Mouse (Mus musculus): Measurements from ENCODE around the gene Ak5.
"Not testable (repeated sequence)": the region's sequence is repeated elsewhere in the genome, so short reads cannot be mapped to it uniquely, and the experiment has no call there.

Gene Ak5

DNA sequence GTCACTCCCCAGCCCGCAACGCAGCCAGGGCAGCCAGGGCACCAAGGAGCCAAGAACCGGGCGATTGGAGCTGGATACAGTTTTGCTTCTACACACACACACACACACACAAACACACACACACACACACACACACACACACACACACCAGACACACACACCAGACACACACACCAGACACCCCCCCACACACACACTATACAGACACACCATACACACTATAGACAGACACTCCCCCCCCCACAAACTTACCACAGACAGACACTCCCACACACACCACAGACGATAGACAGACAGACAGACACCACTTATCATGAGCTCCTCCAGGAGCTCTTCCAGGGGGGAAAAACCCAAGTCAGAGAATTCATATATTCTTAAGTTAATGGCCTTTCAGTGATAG, at the start of gene Ak5:
Gene Ak5, minus strand, starts transcription at position 122 of the 400 bp plus-strand sequence.
- DNase-seq: no peak

DNA sequence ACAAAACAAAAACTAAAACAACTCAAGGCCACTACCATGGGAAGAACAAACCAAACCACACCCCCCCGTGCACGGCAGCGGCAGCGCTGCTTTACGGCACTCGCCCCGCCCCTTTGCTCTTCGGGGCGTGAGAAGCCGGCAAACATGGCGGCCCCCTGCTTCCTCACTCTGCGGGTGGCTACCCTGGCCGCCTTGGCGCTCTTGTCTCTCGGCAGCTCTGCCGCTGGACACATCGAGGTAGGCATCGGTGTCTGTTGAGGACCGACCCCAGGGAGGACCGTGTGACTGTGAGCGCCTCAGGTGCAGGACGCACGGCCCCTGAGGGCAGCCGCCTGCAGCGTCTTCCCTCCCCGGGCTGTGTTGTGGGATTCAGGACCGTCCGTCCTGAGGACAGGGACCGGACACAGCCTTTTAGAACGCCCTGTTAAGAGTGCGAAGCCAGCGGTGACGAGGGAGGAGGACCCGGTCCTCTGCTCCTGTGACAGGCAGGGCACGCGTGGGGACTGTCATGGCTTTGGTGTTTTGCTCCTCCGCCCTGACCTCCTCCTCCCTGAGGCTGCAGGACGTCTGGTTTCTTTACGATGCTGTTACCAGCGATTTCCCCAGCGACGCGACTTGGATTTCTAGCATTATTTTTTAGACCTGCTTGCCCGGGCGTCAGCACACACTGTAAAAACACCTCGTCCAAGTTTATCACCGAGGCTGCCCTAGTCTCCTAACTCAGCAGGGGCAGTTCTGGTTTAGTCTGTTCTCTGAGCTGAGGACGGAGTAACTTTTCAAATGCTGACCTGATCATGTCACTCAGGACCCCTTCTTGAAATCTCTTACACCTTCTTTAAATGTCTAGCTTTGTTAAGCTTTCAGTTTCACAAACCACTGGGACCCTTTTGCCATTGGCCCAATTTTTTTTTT, 46.1 kb upstream of the Ak5 start, which contains the start of gene Pigk:
Gene Pigk, plus strand, starts transcription at position 110 of the 912 bp plus-strand sequence.
- peak; percentile 94 to 95 for DNase-seq

DNA sequence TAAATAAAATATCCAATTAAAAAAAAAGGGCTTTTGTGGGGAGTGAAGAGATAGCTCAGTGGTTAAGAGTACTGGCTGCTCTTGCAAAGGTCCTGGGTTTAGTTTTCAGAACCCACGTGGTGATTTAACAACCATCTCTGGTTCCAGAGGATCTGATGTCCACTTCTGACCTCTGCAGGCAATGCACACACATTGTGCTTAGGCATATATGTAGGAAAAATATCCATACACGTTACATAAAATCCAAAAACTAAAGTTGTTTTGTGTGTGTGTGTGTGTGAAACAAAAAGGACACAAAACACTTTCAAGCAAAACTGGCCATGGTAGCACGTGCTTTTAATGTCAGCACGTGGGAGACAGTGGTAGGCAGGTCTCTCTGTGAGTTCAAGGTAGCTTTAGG, 44.8 kb upstream of the Ak5 start:
- DNase-seq: no peak

DNA sequence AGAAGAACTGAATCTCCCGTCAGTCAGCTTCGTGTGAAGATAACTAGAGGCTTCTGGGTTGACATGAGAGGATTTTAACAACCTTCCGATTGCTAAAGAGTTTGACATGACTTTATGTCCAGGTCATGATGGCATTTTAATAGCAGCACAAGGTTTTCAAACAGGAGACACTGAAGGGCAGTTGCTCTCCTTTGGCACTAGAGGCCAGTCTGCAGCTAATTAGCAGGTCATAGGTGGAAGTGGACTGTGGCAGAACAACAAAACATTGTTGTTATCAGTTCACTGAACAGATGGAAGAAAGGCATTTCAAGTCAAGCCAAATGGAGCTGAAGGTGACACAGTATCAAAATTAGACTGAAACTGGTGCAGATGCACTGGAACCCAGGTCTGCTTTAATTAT, 41.8 kb upstream of the Ak5 start:
- no peak for DNase-seq

DNA sequence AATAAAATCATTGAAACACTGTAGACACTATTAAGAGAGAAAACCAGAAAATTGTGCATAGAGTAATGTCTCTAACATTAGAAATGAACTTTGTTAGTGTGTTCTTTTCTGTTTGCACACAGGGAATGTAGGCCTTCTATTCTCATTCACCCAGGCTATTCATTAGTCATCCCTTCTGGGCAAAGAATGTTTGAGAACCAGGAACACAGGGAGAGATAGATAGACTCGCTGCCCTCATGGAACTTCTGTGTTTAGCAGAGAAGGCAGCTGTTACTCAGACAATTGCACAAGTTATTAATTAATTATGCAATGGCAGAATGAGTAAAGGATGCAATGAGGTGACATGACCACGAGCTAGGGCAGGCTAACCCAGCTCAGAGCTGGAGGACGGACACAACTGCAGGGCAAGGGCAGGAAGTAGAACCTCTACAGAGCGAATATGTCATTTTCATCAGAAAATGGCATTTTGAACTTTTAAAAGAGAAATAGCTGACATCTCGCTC, 39.2 kb upstream of the Ak5 start:
- no peak for DNase-seq

DNA sequence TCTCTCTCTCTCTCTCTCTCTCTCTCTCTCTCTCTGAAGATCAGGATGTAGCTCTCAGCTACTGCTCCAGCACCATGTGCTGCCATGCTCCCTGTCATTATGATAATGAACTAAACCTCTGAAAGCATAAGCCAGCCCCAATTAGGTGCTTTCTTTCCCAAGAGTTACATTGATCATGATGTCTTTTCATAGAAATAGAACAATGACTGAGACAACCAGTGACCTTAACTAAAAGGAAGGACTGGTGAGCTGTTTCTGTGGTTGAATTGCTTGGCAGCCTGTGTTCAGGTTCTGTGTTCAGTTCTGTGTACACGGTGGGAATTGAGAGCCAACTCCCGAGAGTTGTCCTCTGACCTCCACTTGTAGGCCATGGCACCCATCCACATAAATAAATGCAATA, 38.7 kb upstream of the Ak5 start:
- DNase-seq: no peak

DNA sequence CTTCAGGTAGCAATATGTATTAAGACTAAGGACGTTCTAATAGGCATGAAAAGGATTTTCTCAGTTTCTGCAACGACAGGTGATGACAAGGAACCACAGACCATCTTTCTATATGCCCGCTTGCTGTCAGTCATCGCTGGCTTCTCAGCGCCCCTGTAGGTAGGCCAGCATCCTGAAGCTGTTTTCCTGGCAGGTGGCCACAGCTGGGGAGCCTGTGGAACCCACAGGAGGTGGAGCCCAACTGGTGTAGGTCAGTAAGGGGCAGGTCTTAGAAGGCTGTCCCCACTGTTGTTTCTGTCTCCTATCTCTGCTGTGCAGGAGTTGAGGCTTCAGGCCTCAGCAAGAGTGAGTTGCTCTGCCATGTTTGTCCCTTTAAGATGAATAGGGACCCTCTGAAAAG, 37.7 kb upstream of the Ak5 start:
- DNase-seq: no peak

DNA sequence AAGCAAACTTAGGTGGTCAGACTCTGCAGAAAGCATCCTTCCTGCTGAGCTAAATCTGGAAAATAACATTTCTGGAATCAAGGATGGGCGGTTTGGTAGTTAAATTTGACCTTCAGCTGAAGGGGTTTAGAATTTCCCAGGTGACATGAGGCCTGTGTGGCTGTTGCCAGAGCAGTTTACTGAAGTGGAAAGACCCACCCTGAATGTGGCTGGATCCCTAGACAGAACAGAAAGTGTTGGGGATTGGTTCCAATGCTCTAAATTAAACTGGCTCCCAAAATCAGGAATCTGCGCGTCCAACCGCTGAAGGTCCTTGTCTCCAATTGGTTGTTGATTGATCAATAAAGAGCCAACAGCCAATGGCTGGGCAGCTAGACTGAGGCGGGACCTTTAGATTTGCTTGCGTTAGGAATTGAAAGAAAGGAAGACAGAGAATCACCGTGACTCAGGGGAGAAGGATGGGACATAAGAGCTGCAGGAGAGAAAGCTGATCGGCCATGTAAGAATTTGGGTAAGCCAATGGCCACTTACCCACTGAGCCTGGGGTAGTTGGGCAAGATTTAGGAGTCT, 34.2 kb upstream of the Ak5 start:
- DNase-seq: no peak

DNA sequence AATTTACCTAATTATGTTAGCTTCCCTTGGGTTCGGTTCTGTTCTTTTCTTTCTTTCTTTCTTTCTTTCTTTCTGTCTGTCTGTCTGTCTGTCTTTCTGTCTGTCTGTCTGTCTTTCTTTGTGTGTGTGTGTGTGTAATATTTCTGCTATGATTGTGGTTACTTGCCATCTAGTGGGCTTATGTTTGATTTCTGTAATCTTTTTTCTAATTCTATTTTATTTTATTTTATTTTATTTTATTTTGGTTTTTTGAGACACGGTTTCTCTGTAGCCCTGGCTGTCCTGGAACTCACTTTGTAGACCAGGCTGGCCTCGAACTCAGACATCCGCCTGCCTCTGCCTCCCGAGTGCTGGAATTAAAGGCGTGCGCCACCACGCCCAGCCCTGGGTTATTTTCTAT, 33.4 kb upstream of the Ak5 start:
- DNase-seq: not testable (repeated sequence)

DNA sequence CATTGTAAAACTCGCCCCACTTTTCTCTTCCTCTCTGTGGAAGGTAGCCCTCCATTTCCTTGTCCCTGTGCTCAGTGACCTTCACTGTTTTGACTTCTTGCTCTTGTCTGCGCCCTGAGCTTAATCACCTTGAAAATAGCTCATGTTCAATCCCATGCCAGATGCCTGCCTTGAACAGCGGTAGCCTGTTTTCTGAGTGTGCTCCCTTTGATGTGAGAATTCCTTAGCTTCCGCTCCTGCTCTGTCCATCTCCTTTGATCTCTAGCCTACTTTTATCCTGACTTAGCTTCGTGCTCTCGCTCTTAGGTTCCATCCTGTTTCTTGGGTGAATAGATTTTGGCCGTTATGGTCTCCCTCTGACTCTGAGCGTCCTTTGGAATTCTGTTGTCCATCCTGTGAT, 31.1 kb upstream of the Ak5 start:
- no peak for DNase-seq

DNA sequence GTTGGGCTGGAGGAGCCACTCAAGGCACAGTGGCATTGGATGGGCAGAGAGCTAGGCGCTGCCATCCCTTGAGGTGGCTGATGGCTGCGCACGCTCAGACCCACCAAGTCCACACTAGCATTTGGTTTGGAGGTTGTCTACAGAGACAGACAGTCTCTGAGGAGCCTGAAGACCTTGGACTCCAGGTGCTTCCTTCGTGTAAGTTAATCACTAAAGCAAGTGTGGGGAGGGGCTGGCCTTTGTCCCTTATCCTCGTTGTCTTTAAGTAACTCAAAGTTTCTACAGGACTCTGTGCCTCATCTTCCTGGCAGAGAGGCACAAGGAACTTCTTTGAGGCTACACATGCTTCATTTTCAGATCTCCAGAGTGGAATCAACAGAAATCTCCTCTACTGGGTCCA, 29.9 kb upstream of the Ak5 start:
- DNase-seq: no peak

DNA sequence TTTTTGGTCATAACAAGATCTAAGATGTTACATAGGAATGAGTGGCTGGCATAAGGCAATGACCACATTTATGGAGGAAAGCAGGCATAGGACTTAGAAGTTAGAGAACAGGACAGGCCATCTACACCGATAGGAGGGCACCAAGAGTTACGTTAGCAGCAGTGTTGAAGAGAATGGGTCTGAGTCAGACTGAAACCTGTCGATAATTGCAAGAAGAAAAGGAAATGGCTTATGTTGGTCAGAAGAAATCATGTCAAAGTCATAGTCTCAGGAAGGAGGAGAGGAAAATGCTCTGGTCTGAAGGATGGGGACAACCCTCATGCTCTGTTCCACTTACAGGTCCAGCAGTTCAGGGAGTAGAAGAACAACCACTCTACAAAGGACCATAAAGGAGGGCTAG, 26.8 kb upstream of the Ak5 start:
- no peak for DNase-seq

DNA sequence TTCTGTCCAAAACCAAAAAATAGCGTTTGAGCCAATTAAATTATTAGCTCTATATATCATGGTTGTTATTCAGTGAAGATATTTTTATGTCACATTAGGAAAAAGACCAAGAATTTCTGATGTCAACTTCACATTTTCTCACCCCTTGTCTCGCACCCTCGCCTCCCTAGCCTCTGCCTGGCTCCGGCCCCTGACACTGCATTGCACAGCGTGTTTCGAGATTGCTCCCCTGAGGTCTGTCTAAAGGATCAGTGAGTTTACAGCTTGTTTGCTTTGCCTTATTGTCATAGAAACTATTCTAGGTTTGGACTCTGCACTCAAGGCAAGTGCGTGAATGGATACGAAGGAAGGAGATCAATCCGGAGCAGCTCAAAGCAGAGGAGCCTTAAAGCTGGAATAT, 20.9 kb upstream of the Ak5 start:
- DNase-seq: peak; percentile 68 to 78

DNA sequence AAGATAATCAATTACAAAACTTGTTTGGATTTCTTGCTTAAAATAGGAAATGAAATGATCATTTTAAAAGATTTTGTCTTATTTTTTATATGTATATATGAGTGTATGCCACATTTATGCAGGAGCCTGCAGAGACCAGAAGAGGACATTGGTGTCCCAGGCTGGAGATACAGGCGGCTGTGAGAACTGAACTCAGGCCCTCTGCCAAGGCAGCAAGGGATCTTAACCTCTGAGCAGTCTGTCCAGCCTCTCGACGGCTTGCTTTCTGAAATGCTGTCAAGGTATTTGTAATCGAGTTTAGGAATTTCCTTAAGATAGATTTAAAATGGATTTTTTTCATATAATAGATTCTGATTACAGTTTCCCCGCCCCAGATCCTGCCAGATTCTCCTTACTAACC, 20.4 kb upstream of the Ak5 start:
- peak; percentile 40 to 51 for DNase-seq

DNA sequence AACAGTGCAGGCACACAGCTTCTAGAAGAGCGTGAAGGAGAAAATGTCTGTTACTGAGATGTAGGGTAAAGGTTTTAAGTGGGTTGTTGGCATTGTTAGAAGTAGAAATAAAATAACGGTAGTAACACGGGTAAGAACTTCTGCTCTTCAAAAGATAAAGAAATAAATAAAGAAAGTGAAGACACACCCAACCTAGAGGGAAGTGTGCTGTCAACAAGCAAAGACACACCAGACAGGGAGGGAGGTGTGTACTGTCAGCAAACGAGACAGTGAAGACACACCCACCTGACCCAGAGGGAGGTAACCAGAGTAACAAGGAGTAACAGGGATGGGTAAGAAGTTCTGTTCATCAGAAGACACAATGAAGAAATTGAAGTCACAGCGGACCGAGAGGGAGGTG, 6.5 kb upstream of the Ak5 start:
- no peak for DNase-seq

DNA sequence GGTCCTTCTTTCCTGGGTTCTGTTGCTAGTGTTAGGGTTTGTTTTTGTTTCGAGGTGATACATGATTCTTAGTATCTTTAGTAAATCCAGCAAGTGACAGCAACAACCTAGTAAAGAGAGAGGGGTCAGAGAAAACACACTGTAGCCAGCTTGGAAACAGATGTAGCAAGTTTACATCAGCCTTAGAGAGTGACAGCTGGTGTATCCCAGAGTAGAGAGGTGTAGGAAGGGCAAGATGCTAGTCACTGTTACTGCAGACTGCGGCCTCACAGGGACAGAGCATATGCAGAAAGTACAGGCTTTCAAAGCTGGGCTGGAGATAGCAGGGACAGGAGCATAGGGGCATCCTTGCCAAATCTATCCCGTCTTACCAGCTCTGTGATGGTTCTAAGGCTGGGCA, 1.6 kb upstream of the Ak5 start:
- no peak for DNase-seq

DNA sequence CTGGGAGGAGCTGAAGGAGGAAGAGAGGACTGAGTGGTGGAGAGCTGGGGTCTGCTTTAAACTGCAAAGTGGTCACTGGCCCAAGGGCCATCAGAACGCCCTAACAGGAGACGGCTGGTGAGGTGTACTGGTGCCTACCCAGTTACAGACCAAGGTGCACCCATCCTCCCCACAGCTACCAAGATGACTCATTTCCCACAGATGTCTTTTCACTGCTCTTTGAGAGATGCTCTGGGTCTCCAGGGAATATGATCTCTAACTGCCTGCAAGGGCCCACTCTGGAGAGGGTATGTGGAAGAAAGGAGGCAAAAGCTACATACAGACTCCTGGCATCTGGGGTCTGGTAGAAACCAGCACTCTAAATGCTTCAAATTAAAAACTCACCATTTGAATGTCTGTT, 633 bp upstream of the Ak5 start:
- no peak for DNase-seq

DNA sequence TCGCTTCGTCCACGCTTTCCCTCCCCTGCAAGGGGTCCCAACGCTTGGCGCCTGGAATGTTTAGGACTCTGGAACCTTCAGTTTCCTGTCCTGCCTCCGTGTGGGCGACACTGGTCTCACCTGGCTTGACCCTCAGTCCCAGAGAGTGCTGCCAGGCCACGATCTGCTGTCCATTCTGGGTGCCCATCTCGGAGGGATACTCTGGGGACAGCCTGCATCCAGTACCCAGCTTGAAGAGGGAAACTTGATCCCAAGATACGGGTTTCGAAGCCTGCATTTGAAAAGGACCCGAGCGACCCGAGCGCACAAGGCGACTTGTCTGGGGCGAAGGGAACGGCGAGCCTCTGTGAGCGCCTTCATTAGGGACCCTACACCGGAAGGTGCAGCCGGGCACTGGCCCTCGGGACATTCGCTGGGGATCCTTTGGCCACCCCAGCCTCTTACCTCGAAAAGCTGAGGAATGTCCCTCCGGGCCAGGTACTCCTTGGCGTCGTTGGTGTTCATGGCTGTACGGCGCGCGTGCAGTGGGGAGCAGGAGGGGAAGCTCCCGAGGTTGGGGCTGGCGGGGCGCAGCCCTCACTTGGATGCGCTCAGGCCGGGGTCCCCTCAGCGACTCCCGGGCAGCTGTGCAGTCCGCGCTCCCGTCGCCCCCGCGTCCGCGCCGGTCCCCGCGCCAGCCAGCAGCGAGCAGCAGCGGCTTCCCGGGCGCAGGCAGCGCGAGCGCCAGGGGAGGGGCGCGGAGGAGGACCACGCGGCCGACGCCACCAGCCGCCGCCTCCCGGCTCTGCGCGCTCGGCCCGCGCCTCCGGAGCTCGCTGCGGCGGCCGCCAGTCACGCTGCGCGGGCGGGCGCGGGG, 576 bp downstream of the Ak5 start:
- peak; percentile 68 to 78 for DNase-seq

DNA sequence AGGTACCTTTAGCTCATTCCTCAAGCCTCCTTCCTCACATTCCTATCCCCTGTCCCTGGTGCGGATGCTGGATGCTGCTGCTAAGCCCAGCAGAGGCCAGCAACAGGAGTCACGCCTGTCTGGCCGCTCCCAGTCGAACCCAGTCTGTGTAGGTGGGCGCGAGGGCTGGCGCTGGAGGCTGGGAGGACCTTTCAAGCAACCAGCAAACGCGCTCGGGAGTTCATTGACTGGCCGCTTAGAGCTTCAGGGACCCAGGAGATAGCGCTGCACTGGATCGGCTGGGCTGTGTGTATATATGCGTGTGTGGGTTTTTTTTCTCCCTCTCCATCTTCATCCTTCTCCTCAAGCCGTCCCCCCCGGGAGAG, 1.2 kb downstream of the Ak5 start:
- peak; percentile 32 to 54 for DNase-seq

DNA sequence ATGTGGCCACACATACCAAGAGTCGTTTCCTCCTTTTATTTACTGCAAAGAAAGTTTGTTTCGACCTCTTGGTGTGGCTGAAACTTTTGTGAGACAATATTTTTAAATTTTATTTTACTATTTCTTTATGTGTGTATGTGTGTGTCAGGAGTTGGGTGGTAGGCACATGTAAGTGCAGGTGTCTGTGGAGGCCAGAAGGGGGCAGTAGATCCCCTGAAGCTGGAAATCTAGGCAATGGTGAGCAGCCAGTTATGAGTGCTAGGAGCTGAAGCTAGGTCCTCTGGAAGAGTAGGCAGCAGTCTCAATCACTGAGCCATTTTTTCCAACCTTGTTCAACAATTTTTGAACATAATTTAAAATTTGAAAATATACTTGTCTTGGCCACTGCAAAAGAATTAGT, 9.6 kb downstream of the Ak5 start:
- DNase-seq: no peak

DNA sequence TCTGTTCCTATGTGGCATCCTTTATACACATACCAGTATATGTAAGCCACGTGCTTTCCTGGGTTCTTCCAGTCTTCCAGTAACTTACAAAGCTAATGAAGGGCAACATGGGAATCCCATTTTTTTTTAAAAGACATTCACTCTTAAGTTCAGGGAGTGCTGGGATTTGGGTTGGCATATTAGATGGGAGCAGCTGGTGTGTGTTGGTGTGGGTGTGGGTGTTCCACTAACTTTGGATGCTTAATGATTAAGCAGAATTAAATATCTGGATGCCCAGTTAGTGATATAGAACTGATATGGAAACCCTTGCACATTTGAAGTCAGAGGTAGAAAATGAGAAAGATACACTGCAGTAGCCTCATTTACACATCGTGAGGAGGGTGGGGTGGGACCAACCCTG, 16.2 kb downstream of the Ak5 start:
- DNase-seq: no peak

DNA sequence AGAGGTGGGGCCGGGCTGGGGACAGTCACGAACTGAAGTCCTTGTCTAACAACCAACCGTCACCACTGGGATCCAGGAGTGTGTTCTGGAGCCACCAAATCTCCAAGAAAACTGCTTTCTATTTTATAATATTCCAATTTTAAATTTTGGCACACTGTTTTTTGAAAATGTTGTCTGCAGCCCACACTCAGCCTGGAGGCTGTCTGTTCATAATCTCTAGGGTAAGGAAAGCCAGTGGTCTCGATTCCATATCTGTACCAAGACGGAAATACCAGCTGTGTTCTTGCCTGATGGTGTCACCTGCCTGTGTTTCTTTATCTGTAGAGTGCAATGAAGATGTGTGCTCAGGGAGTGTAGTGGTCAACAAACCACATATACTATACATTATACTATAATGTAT, 23.6 kb downstream of the Ak5 start:
- no peak for DNase-seq

DNA sequence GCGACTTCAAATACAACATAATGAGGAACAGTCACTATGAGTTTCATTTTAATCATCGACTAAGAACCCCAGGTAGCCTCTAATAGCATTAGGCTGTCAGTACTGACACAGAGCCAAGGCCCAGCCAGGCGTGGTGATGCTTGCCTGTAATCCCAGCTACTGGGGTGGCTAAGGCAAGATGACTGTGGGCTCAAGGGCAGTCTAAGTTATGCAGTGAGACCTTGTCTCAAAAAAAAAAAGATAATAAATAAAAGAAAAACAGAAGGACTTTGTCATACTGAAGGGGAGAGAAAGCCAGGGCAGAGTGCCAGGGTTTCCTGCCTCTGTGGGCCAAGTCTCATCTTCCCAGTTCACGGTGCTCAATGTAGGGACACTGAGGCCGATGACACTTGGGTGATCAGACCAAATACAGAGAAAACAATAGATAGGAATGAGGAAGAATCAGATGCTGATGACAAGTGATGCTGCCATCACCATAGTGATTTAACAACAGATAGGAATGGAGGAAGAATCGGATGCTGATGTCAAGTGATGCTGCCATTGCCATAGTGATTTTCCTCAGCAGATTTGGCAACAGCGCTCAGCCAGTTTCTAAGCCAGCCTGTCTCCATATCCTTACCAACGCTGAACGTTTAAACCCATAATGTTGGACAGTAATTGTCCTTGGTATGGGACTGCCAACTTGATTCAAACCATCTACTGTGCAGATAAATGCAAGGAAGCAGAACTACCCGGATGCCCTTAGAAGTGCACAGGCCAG, 42.9 kb downstream of the Ak5 start:
- peak in 1 of 2 experiments; percentile 15 for DNase-seq

Measured in kidney, postnatal 4 days (tissue).